24 mouse cellular contexts compared by ENCODE assay signal in genomic region chr10:115144542-115144941, GRCm38 (mm10). TPM values are rescaled to one million over a fixed set of nuclear protein-coding genes. Genes with fewer than 3 reads are reported as not detected.
A peak's percentile ranks its signal among the peaks of the same experiment; 100 is the strongest.
DNase-seq lines count a peak whose midpoint lies in the region; ATAC-seq lines count a peak whose summit lies in the region.
"Had no signal": no experiment of that assay in that cellular context is flagged by ENCODE, and none has a peak within 500 bp of the region (broad histone marks: within the 10 kb centered on the region; RNA-seq: fewer than 3 reads in every experiment).

No protein-coding gene starts in this region.

- H3K36me3 ChIP-seq in intestine, embryonic 14.5 days (ENCODE audit: control insufficient read depth, insufficient read depth, low read length) = no peaks in the 10 kb centered on the region
- H3K36me3 ChIP-seq in intestine, embryonic 15.5 days = no peaks in the 10 kb centered on the region
- H3K36me3 ChIP-seq in neural tube, embryonic 14.5 days (ENCODE audit: control insufficient read depth, insufficient read depth, low read length) = no peaks in the 10 kb centered on the region
- H3K36me3 ChIP-seq: embryonic facial prominence, embryonic 13.5 days; forebrain, embryonic 12.5 days; heart, embryonic 15.5 days; hindbrain, embryonic 15.5 days had no signal

- H3K4me3 ChIP-seq in intestine, embryonic 14.5 days (ENCODE audit: low read depth, low read length) = no peak overlapping the region
- H3K4me3 ChIP-seq in intestine, embryonic 15.5 days (replicated peaks) = no peak overlapping the region
- H3K4me3 ChIP-seq in neural tube, embryonic 14.5 days (ENCODE audit: low read depth, low read length) = no peak overlapping the region
- H3K4me3 ChIP-seq: embryonic facial prominence, embryonic 13.5 days; forebrain, embryonic 12.5 days; heart, adult 2 months; heart, embryonic 15.5 days; hindbrain, embryonic 15.5 days had no signal

- intact Hi-C loops in heart, postnatal 36 days (cut with DNase I) = no loop called here

- no peak overlapping the region for H3K4me2 ChIP-seq in intestine, embryonic 14.5 days (ENCODE audit: low read length)
- no peak overlapping the region for H3K4me2 ChIP-seq in intestine, embryonic 15.5 days (replicated peaks)
- H3K4me2 ChIP-seq in neural tube, embryonic 14.5 days (ENCODE audit: low read depth, low read length) = no peak overlapping the region
- H3K4me2 ChIP-seq: embryonic facial prominence, embryonic 13.5 days; forebrain, embryonic 12.5 days; heart, embryonic 11.5 days; heart, embryonic 15.5 days; hindbrain, embryonic 15.5 days had no signal

- 38% methylated on average over 5 of the region's 5 CpGs for WGBS in intestine, embryonic 14.5 days
- 32% methylated on average over 5 of the region's 5 CpGs for WGBS in intestine, embryonic 15.5 days
- 20% methylated on average over 5 of the region's 5 CpGs for WGBS in neural tube, embryonic 14.5 days

- H3K27me3 ChIP-seq in intestine, embryonic 14.5 days (replicated peaks; ENCODE audit: control insufficient read depth, insufficient read depth, low read length) = no peaks in the 10 kb centered on the region
- H3K27me3 ChIP-seq in intestine, embryonic 15.5 days (replicated peaks) = no peaks in the 10 kb centered on the region
- H3K27me3 ChIP-seq in neural tube, embryonic 14.5 days (ENCODE audit: control insufficient read depth, insufficient read depth, low read length) = no peaks in the 10 kb centered on the region
- H3K27me3 ChIP-seq: embryonic facial prominence, embryonic 13.5 days; forebrain, embryonic 12.5 days; heart, embryonic 15.5 days; hindbrain, embryonic 15.5 days had no signal

- H3K27ac ChIP-seq in intestine, embryonic 14.5 days (ENCODE audit: low read depth) = no peak overlapping the region
- H3K27ac ChIP-seq in intestine, embryonic 15.5 days = no peak overlapping the region
- no peak overlapping the region for H3K27ac ChIP-seq in neural tube, embryonic 14.5 days (ENCODE audit: low read depth, low read length)
- H3K27ac ChIP-seq: embryonic facial prominence, embryonic 13.5 days; forebrain, embryonic 12.5 days; heart, adult 2 months; heart, embryonic 15.5 days; hindbrain, embryonic 15.5 days had no signal

- DNase-seq in heart, adult 11 months = peak; percentile 28
- DNase-seq in heart, postnatal 36 days = no peak
- peak; percentile 28 for DNase-seq in intestine, embryonic 14.5 days (ENCODE audit: low spot score)
- DNase-seq in neural tube, embryonic 10.5 days (ENCODE audit: extremely low spot score, low spot score) = no peak
- DNase-seq in adrenal gland, postnatal 10 days = no peak
- DNase-seq: adrenal gland, postnatal 25 days; cerebellum, adult 2 months; cerebellum, postnatal 25 days; gastrocnemius, postnatal 10 days; heart, adult 2 months; heart, postnatal 14 days had no signal

- H3K9me3 ChIP-seq in intestine, embryonic 14.5 days (ENCODE audit: control insufficient read depth, low read length) = no peaks in the 10 kb centered on the region
- no peaks in the 10 kb centered on the region for H3K9me3 ChIP-seq in intestine, embryonic 15.5 days
- no peaks in the 10 kb centered on the region for H3K9me3 ChIP-seq in neural tube, embryonic 14.5 days (ENCODE audit: control insufficient read depth, low read length)
- H3K9me3 ChIP-seq: embryonic facial prominence, embryonic 13.5 days; forebrain, embryonic 12.5 days; heart, embryonic 15.5 days; hindbrain, embryonic 15.5 days had no signal

- no peak for ATAC-seq in intestine, embryonic 14.5 days (replicated peaks; ENCODE audit: low FRiP score, low TSS enrichment, low read depth)
- no peak for ATAC-seq in intestine, embryonic 15.5 days
- ATAC-seq in neural tube, embryonic 14.5 days (ENCODE audit: low read depth) = peak; percentile 65; the same call in 1 of the 2 replicates
- ATAC-seq: activated CD4-positive, CD25-positive, alpha-beta regulatory T cell, adult 4 months; forebrain, embryonic 16.5 days; intestine, embryonic 16.5 days; Patski had no signal

- no peak overlapping the region for H3K9ac ChIP-seq in intestine, embryonic 14.5 days (ENCODE audit: low read length)
- no peak overlapping the region for H3K9ac ChIP-seq in intestine, embryonic 15.5 days
- no peak overlapping the region for H3K9ac ChIP-seq in neural tube, embryonic 14.5 days (replicated peaks; ENCODE audit: low read depth, low read length)
- H3K9ac ChIP-seq: embryonic facial prominence, embryonic 13.5 days; forebrain, embryonic 12.5 days; heart, embryonic 15.5 days; hindbrain, embryonic 15.5 days had no signal

- H3K4me1 ChIP-seq in intestine, embryonic 14.5 days (replicated peaks; ENCODE audit: control insufficient read depth, insufficient read depth, low read length) = no peaks in the 10 kb centered on the region
- H3K4me1 ChIP-seq in intestine, embryonic 15.5 days (replicated peaks) = no peaks in the 10 kb centered on the region
- no peaks in the 10 kb centered on the region for H3K4me1 ChIP-seq in neural tube, embryonic 14.5 days (ENCODE audit: control insufficient read depth, insufficient read depth, low read length)
- H3K4me1 ChIP-seq: embryonic facial prominence, embryonic 13.5 days; forebrain, embryonic 12.5 days; heart, embryonic 15.5 days had no signal

RNA-seq across cellular contexts. Expression of gene Tph2, which starts 40.3 kb away (rescaled TPM):
- total RNA-seq in heart, postnatal 36 days (2021) = not detected
- polyA plus RNA-seq in intestine, embryonic 14.5 days (2014; fragmentation: Nextera tagmentation; extraction: Ambion mirVana) = not detected in 2 replicates
- not detected in 2 replicates for polyA plus RNA-seq in intestine, embryonic 15.5 days (2015; fragmentation: Nextera tagmentation; extraction: Ambion mirVana)
- polyA plus RNA-seq in neural tube, embryonic 14.5 days (2014; fragmentation: Nextera tagmentation; extraction: Ambion mirVana) = 0.30 and 0.42 TPM in 2 replicates
- total RNA-seq in adrenal gland, postnatal 10 days (2021) = not detected
- total RNA-seq: adrenal gland, adult 18-20 months; adrenal gland, postnatal 25 days; gastrocnemius, postnatal 10 days; gastrocnemius, postnatal 4 days; heart, adult 2 months; heart, postnatal 14 days had no signal
- polyA plus RNA-seq: activated CD4-positive, CD25-positive, alpha-beta regulatory T cell, adult 4 months; forebrain, embryonic 12.5 days; heart, adult 2 months; heart, embryonic 11.5 days; heart, embryonic 15.5 days; intestine, embryonic 16.5 days; Patski had no signal

Comparison
In these comparisons a context has a peak if more than half of its experiments do, and no peak if none do; other contexts are left out.
1. DNase-seq: peak in heart, adult 11 months (single experiment) and intestine, embryonic 14.5 days (single experiment); none in heart, postnatal 36 days (0 of 2), neural tube, embryonic 10.5 days (single experiment) and adrenal gland, postnatal 10 days (single experiment).